Mouse (Mus musculus) thymus, adult 2 months (tissue): ENCODE data around the gene Grin3b.

Experiments
- CTCF ChIP-seq: fragments of 200-500 bp; IDR thresholded peaks from 2 replicates; pipeline ENCODE4 v1.5.1; 2012; ENCODE audit warnings: mild to moderate bottlenecking, control low read depth, low read length, moderate library complexity, borderline replicate concordance; ENCODE audit not compliant: control insufficient read depth, poor library complexity, insufficient read depth; ENCODE audit errors: extremely low read depth
- POLR2A ChIP-seq: fragments of 200-500 bp; IDR thresholded peaks from 2 replicates; pipeline ENCODE4 v1.6.1; 2012; ENCODE audit warnings: mild to moderate bottlenecking, low read length, control low read depth, moderate library complexity; ENCODE audit not compliant: control insufficient read depth, poor library complexity, insufficient read depth; ENCODE audit errors: extremely low read depth

DNA sequence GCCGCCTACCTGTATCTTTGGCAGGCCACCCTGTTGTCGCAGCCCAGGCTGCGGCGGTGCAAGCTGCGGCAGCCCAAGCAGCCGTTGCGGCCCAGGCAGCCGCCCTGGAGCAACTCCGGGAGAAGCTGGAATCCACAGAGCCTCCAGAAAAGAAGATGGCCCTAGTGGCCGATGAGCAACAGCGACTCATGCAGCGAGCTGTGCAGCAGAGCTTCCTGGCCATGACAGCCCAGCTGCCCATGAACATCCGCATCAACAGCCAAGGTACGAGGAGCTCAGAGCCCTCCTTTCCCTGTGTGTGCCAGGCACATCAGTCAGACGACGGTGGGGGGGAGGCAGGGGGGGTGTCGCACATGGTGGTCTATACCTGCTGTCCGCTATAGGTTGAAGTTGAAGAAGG is 19.9 kb upstream of the Grin3b start:
- TF ChIP-seq POLR2A (no peak), CTCF (no peak)
